Mouse (Mus musculus) ES-Bruce4 (cell line): ENCODE data around the gene Mgll.

Source experiments
- CTCF ChIP-seq: IDR thresholded peaks from one replicate; pipeline ENCODE4 v1.8.1; 2011; ENCODE audit warnings: low read depth, low read length
- EP300 ChIP-seq: IDR thresholded peaks from 2 replicates; pipeline ENCODE4 v1.6.1; 2011; ENCODE audit warnings: low read depth, low read length; ENCODE audit not compliant: insufficient read depth
- POLR2A ChIP-seq: IDR thresholded peaks from one replicate; pipeline ENCODE4 v1.8.1; 2011; ENCODE audit warnings: low read length; ENCODE audit not compliant: insufficient read depth

GRCm38 (mm10) chr6:88820853-88821252, 96.6 kb downstream of the Mgll start:
- TF ChIP-seq EP300 (no peak), CTCF (no peak), POLR2A (no peak)
